8 mouse cellular contexts compared by ENCODE assay signal in the genomic region with DNA sequence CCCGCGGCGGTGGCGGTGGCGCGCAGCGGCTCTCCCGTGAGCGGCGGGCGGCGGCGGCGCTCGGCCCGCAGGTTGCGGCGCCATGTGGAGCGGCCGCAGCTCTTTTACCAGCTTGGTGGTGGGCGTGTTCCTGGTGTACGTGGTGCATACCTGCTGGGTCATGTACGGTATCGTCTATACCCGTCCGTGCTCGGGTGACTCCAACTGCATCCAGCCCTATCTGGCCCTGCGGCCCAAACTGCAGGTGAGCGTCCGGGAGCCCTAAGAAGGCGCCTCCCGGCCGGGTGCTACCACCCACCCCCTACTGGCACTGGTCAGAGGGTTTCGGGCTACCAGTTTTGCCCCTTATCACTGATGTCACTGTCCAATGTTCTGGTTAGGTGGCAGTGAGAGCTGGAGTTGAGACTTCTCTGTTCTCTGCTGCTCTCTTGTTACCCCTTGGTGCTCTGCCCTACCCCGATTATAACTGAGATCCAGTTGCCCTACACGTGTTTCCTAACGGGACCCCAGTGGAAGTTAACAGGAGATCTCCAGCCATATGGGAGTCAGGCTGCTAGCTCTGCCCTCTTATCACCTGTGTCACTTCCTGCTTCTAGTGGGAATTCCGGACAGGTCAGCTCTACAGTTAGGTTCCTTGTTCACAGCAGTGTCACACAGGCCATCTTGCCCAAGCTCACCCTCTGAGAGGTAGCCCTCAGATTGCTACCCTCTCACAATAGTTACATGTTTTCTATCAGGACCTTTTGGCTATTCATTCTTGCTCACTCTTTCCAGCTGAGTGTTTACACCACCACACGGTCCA. TPM values are rescaled to one million over a fixed set of nuclear protein-coding genes. Genes with fewer than 3 reads are reported as not detected.
A peak's percentile ranks its signal among the peaks of the same experiment; 100 is the strongest.
DNase-seq lines count a peak whose midpoint lies in the region; ATAC-seq and TF ChIP-seq lines count a peak whose summit lies in the region.

No protein-coding gene starts in this region.

- 5% methylated on average over 25 of the region's 39 CpGs for WGBS in kidney, embryonic 14.5 days
- WGBS in limb, embryonic 14.5 days: 3% methylated on average over 39 of the region's 39 CpGs
- 8% methylated on average over 20 of the region's 39 CpGs for WGBS in neural tube, embryonic 14.5 days

- TF ChIP-seq POLR2A in limb, embryonic 14.5 days (IDR thresholded peaks at IDR 0.05; ENCODE audit: borderline replicate concordance, extremely low read depth, insufficient read depth, insufficient read length): no peak

- DNase-seq in kidney, postnatal 10 days: no peak
- DNase-seq in Muller cell, postnatal 12 days (ENCODE audit: inconsistent ontology term): peak; percentile 33
- no peak for DNase-seq in limb, embryonic 14.5 days (ENCODE audit: low spot score)
- DNase-seq in left cerebral cortex, postnatal 10 days (ENCODE audit: extremely low spot score in 1 of 2, low spot score in 2 of 2): no peak
- no peak for DNase-seq in urinary bladder, adult 2 months (ENCODE audit: low spot score)

- intact Hi-C loops in left cerebral cortex, postnatal 10 days (cut with DNase I): loop anchor here (5.0 kb wide), 1 partner anchor 92 kb away; no protein-coding TSS in a partner anchor

- peak; percentile 85 for ATAC-seq in kidney, embryonic 14.5 days (ENCODE audit: low FRiP score, low TSS enrichment)
- peak; percentile 44 for ATAC-seq in erythroid progenitor cell, adult 5-6 weeks (replicated peaks; ENCODE audit: low FRiP score, poor library complexity, severe bottlenecking)
- peak; percentile 70 for ATAC-seq in limb, embryonic 14.5 days (ENCODE audit: low FRiP score, low read depth)
- peak; percentile 87 for ATAC-seq in neural tube, embryonic 14.5 days (ENCODE audit: low read depth)

- H3K4me2 ChIP-seq in kidney, embryonic 14.5 days (replicated peaks; ENCODE audit: low read depth, low read length): peak overlapping the region; percentile 93
- H3K4me2 ChIP-seq in limb, embryonic 14.5 days (replicated peaks; ENCODE audit: low read depth, low read length, severe bottlenecking): peak overlapping the region; percentile 87
- H3K4me2 ChIP-seq in neural tube, embryonic 14.5 days (ENCODE audit: low read depth, low read length): peak overlapping the region; percentile 90

- H3K36me3 ChIP-seq in kidney, embryonic 14.5 days (ENCODE audit: control insufficient read depth, insufficient read depth, low read length): peaks cover 36% of the 10 kb centered on the region
- H3K36me3 ChIP-seq in limb, embryonic 14.5 days (ENCODE audit: control insufficient read depth, insufficient read depth, low read length): peaks cover 34% of the 10 kb centered on the region
- peaks cover 22% of the 10 kb centered on the region for H3K36me3 ChIP-seq in neural tube, embryonic 14.5 days (ENCODE audit: control insufficient read depth, insufficient read depth, low read length)

- no peaks in the 10 kb centered on the region for H3K9me3 ChIP-seq in kidney, embryonic 14.5 days (ENCODE audit: control insufficient read depth, low read length)
- no peaks in the 10 kb centered on the region for H3K9me3 ChIP-seq in limb, embryonic 14.5 days (ENCODE audit: control insufficient read depth, low read length)
- H3K9me3 ChIP-seq in neural tube, embryonic 14.5 days (ENCODE audit: control insufficient read depth, low read length): no peaks in the 10 kb centered on the region

- H3K9ac ChIP-seq in kidney, embryonic 14.5 days (ENCODE audit: low read depth, low read length): peak overlapping the region; percentile 87
- H3K9ac ChIP-seq in limb, embryonic 14.5 days (ENCODE audit: low read depth, low read length, severe bottlenecking): peak overlapping the region; percentile 89
- peak overlapping the region; percentile 91 for H3K9ac ChIP-seq in neural tube, embryonic 14.5 days (replicated peaks; ENCODE audit: low read depth, low read length)

- H3K27me3 ChIP-seq in kidney, embryonic 14.5 days (ENCODE audit: control insufficient read depth, insufficient read depth, low read length): no peaks in the 10 kb centered on the region
- H3K27me3 ChIP-seq in limb, embryonic 14.5 days (ENCODE audit: control insufficient read depth, insufficient read depth, low read length): no peaks in the 10 kb centered on the region
- no peaks in the 10 kb centered on the region for H3K27me3 ChIP-seq in neural tube, embryonic 14.5 days (ENCODE audit: control insufficient read depth, insufficient read depth, low read length)

- H3K27ac ChIP-seq in kidney, embryonic 14.5 days (ENCODE audit: low read depth, low read length): no peak overlapping the region
- peak overlapping the region; percentile 72 for H3K27ac ChIP-seq in limb, embryonic 14.5 days (replicated peaks; ENCODE audit: low read depth, low read length)
- H3K27ac ChIP-seq in neural tube, embryonic 14.5 days (ENCODE audit: low read depth, low read length): peak overlapping the region; percentile 69

- H3K4me3 ChIP-seq in kidney, embryonic 14.5 days (ENCODE audit: low read length): peak overlapping the region; percentile 57
- H3K4me3 ChIP-seq in limb, embryonic 14.5 days (replicated peaks; ENCODE audit: low read length): peak overlapping the region; percentile 78
- peak overlapping the region; percentile 78 for H3K4me3 ChIP-seq in neural tube, embryonic 14.5 days (ENCODE audit: low read depth, low read length)

- H3K4me1 ChIP-seq in kidney, embryonic 14.5 days (ENCODE audit: control insufficient read depth, insufficient read depth, low read length): peaks cover 13% of the 10 kb centered on the region
- peaks cover 10% of the 10 kb centered on the region for H3K4me1 ChIP-seq in limb, embryonic 14.5 days (ENCODE audit: control insufficient read depth, insufficient read depth, low read length)
- peaks cover 13% of the 10 kb centered on the region for H3K4me1 ChIP-seq in neural tube, embryonic 14.5 days (ENCODE audit: control insufficient read depth, insufficient read depth, low read length)

RNA-seq across cellular contexts. Expression of gene Clptm1l, which starts 0.6 kb away (rescaled TPM):
- polyA plus RNA-seq in kidney, embryonic 14.5 days (2014; fragmentation: Nextera tagmentation; extraction: Ambion mirVana): 91.1 and 135 TPM in 2 replicates
- 86.8 and 99.1 TPM in 2 replicates for total RNA-seq in erythroid progenitor cell, adult 5-6 weeks (2015; ENCODE audit: low replicate concordance)
- total RNA-seq in erythroid progenitor cell, adult 5-6 weeks (2017; ENCODE audit: low replicate concordance): 30.0 and 51.1 TPM in 2 replicates
- polyA plus RNA-seq in limb, embryonic 14.5 days (2012; rRNA removed): 163 and 203 TPM in 2 replicates
- 145 and 151 TPM in 2 replicates for polyA plus RNA-seq in limb, embryonic 14.5 days (2014; fragmentation: Nextera tagmentation; extraction: Ambion mirVana)
- 141 and 143 TPM in 2 replicates for polyA plus RNA-seq in neural tube, embryonic 14.5 days (2014; fragmentation: Nextera tagmentation; extraction: Ambion mirVana)
- total RNA-seq in left cerebral cortex, postnatal 10 days (2021): 100 to 1,000 TPM; 123 to 124 TPM
- polyA plus RNA-seq in urinary bladder, adult 2 months (2012; rRNA removed): 134 and 160 TPM in 2 replicates

RNA-seq across cellular contexts. Expression of gene Tert, which starts 22.4 kb away (rescaled TPM):
- 5.2 and 7.9 TPM in 2 replicates for polyA plus RNA-seq in kidney, embryonic 14.5 days (2014; fragmentation: Nextera tagmentation; extraction: Ambion mirVana)
- 2.1 TPM in 1 of 2 replicates, not detected in the other for total RNA-seq in erythroid progenitor cell, adult 5-6 weeks (2015; ENCODE audit: low replicate concordance)
- 0.77 TPM in 1 of 2 replicates, not detected in the other for total RNA-seq in erythroid progenitor cell, adult 5-6 weeks (2017; ENCODE audit: low replicate concordance)
- 19.6 and 25.3 TPM in 2 replicates for polyA plus RNA-seq in limb, embryonic 14.5 days (2012; rRNA removed)
- 3.0 and 5.3 TPM in 2 replicates for polyA plus RNA-seq in limb, embryonic 14.5 days (2014; fragmentation: Nextera tagmentation; extraction: Ambion mirVana)
- polyA plus RNA-seq in neural tube, embryonic 14.5 days (2014; fragmentation: Nextera tagmentation; extraction: Ambion mirVana): 6.6 and 7.0 TPM in 2 replicates
- 1 to 10 TPM; 4.1 to 5.0 TPM for total RNA-seq in left cerebral cortex, postnatal 10 days (2021)
- 3.4 and 4.5 TPM in 2 replicates for polyA plus RNA-seq in urinary bladder, adult 2 months (2012; rRNA removed)
